Mouse (Mus musculus): ENCODE measurements around the gene Prkce.

Gene Prkce

DNA sequence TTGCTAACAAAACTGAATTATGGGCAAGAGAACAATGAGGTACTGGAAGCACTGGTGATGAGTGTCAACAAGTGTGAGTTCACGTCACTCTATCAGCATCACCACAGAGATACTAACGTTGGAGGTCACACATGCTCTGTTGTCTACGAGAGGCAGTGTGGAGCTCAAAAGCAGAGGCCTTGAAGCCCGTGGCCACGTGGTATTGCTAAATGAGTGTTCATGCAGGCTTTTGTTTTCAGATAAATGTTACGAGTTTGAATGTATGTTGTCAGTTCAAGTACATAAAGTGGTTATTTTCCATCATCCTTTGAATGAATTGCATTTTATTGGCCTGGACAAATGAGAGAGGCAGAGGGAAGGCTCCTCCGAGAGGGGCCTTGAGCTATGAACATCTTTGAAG lies 276.3 kb downstream of the Prkce start:
- no peak for DNase-seq (ENCODE audit: low read depth, low spot score)

DNA sequence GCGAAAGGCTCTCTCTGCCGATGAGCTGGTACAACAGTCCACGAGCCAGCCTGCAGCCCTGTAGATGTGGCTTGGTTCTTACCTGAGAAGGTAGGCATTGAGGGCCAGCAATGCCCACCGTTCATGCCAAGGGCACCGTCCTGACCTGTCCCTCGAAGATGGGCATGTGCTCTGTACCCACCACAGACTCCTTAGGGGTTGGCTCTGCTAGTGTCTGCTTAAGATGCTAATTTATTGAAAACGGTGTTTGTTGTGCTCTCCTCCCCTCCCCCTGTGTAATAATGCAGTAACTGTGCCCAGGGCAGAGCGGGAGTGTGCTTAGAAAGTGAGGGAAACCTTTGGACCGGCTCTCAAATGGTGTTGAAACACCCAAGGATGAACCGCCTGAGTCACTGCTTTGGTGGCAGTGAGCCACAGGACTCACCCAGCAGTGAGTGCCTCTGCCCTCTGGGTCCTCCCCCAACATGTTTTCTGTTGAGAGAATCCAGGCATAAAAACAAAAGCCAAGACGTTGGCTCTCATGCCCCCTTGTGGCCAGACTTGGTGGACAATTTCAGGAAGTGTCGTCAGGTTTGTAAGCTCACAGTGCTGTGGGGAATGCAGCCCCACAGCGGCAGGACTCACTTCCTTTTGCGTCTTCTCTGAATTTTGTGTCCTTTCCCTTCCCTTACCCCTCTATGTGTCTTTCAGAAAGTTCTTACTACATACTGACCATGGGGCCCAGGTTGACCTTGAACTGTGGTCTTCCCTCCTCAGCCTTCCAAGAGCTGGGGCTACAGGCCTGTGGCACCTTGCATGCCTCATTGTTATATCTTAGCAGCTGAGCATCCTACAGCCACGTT lies 277.2 kb downstream of the Prkce start:
- DNase-seq (ENCODE audit: low read depth, low spot score) = peak; percentile 79

DNA sequence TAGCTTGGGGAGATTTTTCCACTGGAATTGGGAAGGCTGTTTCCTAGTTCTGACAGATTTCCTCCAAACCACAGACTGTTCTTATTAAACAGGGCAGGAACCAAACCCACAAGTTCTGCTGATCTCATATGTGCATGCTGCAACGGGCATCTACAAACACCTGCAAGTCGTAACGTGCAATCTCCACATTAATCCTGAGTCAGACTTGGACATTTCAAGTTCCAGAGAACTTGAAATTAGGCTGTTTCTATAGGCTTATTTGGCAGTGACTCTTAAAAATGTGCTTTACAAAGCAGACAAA lies 277.8 kb downstream of the Prkce start:
- DNase-seq (ENCODE audit: low read depth, low spot score) = no peak

DNA sequence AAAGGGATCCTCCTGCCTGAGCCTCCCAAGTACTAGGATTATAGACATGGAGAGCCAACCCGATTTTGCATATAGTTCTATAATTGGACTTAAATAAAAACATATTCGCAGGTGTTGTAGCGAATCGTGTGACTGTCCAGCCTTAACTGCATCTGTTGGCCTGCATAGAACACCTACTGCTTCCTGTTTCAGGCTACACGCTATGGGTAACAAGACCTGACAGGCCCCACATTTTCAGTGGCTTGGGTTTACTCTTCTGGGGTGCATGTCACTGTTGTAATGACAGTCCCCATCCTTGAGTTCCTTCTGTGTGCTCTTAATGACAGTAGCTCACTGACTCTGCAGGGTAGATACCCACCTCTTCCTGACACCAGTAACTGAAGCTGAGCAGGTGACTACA lies 278.3 kb downstream of the Prkce start:
- DNase-seq (ENCODE audit: low read depth, low spot score) = no peak

DNA sequence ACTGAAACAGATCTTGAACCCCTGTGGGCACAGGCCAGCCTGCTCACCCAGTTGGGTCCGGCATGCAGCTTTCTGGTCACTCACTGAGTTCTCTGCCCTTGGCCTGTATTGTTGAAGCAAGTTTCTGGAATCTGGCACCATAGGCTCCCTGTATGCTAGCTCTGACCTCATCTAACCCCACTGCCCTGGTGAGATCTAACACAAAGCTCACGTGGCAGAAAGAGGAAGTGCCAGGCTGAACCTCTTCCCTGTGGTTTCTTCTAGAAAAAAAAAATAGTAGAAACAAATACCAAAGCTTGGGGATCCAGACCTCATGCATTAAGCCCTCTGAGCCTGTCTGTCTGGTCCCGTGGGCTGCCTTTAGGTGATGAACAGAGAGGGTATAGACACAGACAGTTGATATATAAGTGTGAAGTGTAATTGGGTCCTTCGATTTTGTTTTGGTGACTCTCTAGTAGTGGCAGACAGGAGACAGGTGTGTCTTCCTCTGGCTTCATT lies 279.6 kb downstream of the Prkce start:
- DNase-seq (ENCODE audit: low read depth, low spot score) = no peak

DNA sequence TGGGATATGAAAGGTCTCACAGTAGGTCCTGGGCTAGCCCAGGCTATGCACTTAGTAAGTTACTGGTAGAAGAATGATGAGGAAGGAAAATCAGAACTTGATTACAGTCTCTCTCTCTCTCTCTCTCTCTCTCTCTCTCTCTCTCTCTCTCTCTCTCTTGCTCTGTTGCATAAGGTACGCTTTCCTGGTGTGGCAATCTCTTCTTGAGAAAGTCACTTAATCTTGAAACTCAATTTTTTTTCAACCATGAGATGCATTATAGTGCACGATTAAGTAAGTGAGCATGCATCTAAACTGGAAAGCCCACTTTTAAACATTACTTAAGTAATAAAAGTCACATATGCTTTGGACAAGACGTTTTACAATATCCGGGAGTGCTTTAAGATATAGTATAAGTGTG lies 285.3 kb downstream of the Prkce start:
- DNase-seq (ENCODE audit: low read depth, low spot score) = no peak

DNA sequence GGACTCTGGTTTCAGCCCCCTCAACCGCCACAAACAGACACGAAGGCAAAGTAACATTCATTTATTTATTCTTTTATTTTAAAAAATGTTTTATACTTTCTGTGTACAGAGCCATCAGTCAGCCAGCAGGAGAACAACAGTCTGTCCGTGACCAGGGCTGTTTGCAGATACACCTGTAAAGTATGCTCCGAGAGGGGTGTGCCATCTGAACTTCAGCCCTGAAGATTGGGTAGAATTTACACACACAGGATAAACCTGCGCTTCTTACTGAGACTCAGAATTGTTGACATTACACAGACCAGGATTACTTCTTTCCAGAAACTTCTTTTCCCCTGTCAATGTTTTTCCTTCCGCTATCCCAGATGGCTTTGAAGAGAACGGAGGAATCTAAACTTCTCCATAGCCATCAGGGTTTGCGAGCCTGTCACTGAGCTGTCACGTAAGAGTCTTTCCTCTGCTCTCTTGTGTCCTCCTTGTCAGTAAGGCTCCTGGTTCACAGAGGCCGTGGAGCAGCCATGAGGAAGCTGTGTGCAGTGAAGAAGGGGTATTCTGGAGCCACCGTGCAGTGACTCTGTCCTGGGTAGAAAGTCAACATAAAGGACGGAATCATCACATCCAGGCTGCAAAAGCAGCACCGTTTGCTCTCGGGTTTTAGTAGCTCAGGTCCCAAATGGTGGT lies 286.2 kb downstream of the Prkce start:
- DNase-seq (ENCODE audit: low read depth, low spot score) = no peak

DNA sequence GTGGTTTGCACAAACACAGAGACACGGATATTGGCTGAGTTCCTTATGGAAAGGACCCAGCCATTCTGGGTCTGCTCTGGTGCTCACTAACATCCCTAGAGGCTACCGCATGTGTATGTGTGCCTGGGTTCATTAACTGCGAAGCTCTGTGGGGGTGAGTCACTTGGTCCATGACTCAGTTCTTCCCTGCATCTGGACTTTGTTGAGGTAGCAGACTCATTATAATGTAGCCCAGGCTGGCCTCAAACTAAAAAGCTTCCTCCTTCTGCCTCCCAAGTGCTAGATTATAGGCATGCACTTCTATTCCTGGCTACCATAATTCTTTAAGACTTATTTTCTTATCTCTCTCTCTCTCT lies 286.7 kb downstream of the Prkce start:
- DNase-seq (ENCODE audit: low read depth, low spot score) = no peak

DNA sequence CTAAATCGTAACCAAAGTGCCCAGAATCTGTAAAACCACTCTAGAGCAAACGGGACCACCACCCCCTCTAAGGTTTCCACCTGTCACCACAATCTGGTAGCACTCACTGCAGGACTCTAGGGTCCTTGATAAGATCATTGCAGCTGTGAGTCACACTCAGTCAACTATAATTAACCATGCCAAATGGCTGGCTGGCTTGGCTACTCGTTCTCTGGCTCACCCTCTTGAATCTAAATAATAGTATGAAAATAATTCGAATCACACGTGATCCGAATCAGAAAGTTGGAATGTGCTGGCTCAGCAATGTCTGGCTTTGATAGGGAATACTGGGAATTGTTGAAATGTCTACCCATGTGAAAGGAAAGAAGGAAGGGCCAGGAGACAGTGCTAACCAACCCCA lies 288.9 kb downstream of the Prkce start:
- no peak for DNase-seq (ENCODE audit: low read depth, low spot score)

DNA sequence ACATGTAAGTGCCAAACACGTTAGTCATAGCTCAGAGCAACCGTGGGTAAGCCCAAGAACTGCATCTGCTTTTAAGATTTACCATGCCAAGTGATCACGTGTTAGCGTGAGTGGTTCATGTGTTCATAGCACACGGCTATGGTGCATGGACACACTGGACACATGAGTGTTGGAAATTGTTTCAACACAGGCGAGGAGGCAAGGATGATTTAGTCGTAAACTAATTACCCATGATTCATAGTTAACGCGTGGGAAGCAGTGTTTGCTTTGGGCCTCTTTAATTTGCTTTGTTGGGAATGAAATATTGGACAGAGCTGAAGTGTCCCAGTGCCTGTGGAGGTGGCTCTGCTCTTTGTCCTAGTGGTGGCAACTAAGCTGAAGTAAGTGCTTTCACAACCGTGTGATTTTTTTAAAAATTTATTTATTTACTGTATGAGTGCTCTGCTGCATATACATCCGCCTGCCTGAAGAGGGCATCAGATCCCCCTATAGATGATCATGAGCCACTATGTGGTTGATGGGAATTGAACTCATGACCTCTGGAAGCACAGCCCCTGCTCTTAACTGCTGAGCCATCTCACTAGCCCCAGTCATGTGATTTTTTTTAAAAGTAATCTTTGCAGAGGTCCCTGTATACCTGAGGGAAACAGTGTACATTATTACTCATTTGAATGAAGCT lies 290.9 kb downstream of the Prkce start:
- no peak for DNase-seq (ENCODE audit: low read depth, low spot score)

DNA sequence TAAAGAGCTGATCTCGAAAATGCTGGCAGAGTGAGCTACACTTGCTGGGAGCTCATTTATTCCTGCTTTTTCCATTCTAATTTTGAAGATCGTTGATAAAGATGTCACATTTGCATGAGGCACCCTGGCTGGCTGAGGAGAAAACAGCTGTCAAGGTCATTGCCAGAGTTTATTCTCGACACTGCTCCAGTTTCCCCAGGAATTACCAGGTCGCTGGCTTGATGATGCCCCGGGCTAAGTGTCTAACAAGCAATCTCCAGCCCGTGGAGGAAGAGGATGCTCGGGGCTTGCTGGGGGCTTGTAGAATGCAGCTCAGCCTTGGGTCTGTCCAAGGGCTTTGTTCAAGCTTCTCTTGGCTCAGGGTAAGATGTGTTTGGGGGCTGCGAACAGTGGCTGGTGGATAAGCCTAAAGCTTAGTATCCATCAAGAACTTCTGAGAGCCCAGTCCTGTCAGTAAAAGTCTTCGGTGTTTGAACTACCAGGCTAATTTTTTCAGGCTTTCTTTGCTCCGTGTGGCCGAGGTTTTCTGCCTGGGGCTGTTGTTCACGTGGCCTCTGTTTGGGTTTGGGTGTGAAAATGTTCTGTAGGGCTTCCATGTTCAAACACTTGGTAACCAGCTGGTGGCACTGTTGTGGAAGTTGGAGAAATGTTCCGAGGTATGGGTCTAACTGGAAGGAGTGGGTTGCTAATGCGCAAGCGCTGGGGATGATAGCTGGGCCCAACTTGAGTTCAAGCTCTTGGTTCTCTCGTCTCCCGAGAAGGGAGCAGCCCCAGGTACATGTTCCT lies 293.3 kb downstream of the Prkce start:
- no peak for DNase-seq (ENCODE audit: low read depth, low spot score)

DNA sequence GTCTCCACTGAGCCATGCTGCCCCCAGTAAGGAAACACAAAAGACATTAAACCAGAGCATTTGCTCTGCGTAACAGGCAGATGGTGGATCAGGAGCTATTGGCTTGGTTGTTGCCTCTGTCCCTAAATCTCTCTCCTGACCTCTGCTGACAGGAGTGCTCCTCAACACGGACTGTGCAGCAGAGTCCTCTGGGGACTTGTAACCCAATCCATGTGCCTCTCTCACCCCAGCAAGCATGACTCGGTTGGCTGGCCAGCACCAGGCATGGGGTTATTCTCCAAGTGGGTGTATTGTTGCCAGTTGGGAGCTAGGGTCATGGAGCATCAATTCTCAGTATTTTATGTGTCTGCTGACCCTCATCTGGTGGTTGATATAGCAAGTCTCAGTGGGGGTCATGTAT lies 295.8 kb downstream of the Prkce start:
- no peak for DNase-seq (ENCODE audit: low read depth, low spot score)

DNA sequence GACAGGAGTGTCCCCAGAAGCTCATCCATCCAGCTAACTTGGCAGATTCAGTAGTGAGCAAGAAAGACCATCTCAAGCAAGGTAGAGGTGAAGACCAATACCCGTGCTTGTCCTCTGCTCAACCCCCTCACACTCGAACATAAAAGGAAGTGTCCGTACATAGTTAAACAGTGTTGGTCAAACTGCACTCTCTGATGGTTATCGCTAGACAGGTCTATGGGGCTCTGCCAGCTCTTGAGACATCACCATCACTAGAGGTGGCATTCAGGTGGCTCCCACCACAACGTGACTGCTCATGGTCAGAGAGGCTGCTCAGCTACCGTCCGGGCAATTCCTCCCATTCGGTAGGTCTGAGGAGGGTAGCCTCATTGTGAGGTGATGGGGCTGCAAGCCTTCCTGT lies 296.6 kb downstream of the Prkce start:
- no peak for DNase-seq (ENCODE audit: low read depth, low spot score)

DNA sequence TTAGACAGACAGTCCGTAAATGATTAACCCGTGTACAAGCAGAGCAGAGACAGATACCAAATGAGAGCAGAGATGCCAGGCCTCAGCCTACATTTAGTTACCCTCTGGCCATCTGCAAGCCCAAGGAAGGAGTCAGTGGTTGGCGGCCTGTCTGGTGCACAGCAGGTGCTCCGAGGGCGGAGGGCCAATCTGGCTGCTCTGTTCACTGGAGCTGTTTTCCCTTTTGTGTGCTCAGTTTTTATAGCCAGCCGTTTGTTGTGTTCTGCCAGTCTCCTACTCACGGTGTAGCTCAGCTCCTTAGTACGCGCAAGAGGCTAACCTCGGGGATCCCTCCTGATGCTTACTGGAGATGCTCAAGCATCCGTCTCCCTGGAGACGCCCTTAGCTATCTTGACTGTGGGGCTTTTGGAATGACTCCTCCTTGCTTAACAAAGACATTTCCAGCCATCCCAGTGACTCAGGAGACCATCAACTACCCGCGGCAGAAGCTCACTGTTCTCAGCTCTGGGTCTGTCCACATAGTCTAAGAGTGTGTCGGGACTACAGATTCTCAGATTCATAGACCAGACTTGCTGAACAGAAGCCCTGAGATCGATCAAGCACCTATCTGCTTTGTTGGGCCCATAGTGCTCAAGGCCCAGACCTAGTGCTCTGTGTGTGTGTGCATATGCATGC lies 297.2 kb downstream of the Prkce start:
- DNase-seq (ENCODE audit: low read depth, low spot score) = peak; percentile 61

DNA sequence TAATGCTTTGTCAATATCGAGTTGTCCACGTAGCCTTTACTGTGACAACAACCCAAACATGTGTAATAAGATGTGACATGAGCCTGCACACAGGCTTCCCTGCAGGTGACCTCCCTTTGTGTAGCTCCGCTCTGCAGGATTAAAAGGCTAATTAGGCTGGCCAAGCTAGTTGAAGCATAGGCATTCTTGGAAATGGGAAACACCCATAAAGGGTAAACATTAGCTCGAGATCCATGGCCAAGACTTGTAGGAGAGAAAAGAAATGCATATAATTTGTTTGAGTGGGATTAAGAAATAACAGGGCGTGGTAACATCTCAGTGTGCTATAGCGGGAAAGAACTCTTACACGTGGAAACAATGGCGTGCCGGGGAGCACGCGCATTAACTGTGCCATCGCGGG lies 298.3 kb downstream of the Prkce start:
- no peak for DNase-seq (ENCODE audit: low read depth, low spot score)

DNA sequence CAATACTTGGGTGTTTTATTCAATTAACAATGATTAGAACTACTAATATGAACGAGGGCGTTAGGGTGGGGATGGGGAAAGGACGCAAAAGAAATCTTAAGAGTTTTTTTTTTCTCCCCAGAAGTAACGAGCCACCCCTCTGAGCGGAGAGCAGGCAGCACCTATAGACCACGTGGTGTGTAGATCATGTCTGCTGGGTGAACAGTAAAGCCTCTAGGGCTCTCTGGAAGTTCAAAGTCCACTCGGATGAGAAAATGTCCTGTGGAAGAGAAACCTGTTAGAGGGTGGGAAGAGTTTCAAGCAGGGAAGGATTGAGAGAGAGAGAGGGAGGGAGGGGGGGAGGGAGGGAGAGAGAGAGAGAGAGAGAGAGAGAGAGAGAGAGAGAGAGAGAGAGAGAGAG lies 298.8 kb downstream of the Prkce start:
- no peak for DNase-seq (ENCODE audit: low read depth, low spot score)

DNA sequence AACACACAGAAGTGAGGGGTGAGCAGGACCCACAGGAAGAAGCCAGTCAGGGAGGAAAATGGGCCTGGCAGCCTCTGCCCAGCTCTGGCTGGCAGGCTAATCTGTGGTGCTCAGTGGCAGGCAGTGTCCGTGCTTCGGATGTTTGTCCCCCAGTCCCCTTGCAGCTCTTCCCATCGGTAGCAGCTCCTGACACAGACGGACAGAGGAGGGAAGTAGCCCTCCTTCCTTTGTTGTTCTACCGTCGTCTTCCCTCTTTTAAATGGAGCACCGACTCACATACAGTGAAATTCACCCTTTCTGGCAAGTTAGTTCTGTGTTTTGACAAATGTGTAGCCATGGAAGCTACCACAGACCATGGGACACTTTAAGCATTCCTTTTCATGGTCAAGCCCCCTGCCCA lies 299.3 kb downstream of the Prkce start:
- DNase-seq (ENCODE audit: low read depth, low spot score) = no peak

DNA sequence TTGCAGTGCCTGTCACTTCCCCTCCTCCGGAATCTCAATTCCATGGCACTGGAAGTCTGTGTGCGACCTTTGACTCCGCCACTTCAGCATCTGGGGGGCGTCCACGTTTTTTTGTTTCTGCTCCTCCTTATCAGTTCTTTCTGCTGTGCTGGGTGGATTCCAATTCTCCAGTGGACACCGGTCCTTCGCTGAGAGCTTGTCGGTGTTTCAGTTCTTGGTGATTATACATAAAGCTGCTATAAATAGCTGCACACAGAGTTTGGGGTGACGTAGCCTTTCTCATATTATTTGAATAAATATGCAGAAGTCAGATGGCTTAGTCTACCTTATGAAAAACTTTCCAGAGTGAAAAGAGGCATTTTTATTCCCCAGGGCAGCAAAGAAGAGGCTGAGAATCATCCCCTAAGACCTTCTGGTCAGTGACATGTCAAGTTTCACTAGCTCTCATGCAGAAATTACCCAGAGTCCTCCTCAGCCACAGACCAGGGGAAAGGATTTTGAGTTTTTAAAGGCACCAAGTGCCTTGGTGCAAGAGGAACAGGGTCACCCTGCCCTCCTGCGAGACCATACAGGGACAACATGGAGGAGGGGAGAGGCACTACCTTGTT lies 299.8 kb downstream of the Prkce start:
- DNase-seq (ENCODE audit: low read depth, low spot score) = no peak

DNA sequence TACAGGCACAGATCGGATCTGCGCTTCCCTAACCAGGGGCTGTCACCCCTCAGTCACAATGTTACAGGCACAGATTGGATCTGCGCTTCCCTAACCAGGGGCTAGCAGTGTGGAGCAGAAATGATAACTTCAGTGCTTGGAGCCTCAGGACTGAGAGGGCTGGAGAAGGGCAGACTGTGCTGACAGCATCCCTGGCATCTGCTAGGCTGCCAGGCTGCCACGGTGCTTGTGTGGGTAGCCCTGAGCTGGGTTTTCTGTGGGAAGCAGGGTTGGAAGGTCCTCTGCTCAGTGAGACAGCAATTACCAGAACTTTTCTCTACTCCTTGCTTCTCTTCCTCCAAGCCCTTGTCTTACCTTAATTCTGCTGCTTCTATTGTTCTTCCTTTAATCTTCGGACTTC lies 300.4 kb downstream of the Prkce start:
- no peak for DNase-seq (ENCODE audit: low read depth, low spot score)

DNA sequence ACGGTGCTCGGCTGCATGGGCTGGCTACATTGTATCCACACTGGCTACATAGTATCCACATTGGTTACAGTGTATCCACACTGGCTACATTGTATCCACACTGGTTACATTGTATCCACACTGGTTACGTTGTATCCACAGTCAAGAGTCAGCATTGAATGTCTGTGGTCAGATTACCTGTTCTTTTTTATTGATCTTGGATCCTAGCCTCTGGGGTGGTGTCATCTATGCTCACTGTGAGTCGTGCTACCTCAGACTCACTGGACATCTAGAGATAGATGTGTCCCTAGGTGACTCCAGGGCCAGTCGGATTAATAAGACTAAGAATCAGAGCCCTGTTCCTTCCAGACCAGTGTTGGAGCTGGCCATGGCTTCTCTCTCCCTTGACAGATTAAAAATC lies 302.6 kb downstream of the Prkce start:
- DNase-seq (ENCODE audit: low read depth, low spot score) = no peak

DNA sequence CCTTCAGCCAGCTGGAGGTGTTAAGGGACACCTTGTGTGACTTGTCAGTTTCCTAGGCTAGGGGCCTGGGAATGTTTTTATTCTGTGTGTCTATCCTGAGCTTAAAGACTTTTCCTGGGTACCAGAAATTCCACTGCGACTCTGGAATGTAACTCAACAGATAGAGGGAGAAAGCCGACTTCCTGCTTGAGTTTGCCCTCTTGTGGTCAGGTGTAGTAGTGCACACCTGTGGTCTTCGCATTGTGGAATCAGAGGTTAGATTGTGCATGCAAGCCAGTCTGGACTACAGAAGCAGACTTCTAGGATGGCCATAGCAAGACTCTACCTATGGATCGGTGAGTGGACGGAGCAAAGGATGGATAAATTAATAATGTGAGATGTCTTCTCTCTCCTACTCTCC lies 304.1 kb downstream of the Prkce start:
- no peak for DNase-seq (ENCODE audit: low read depth, low spot score)

Measured in telencephalon, adult 2 months (tissue).